Mouse (Mus musculus) embryonic facial prominence, embryonic 12.5 days (tissue): ENCODE measurements around the gene Abcc5. TPM values are rescaled to one million over a fixed set of nuclear protein-coding genes. Genes with fewer than 3 reads are reported as not detected.
"Not testable (repeated sequence)": the region's sequence is repeated elsewhere in the genome, so short reads cannot be mapped to it uniquely, and the experiment has no call there.

ENCODE experiments used
- ATAC-seq: fragments of 200-750 bp; cut with Nextera tagmentation; 2 replicates; pipeline ENCODE4 v1.8.0; 2017; ENCODE audit not compliant: insufficient number of reproducible peaks, insufficient read depth, low FRiP score, low TSS enrichment
- H3K27ac ChIP-seq: fragments of 300-500 bp; sonication (generic); 2 replicates; pipeline ENCODE4 v1.5.1; 2016; ENCODE audit warnings: mild to moderate bottlenecking
- H3K27me3 ChIP-seq: fragments of 300-500 bp; sonication (generic); 2 replicates; pipeline ENCODE4 v1.6.1; 2016; ENCODE audit warnings: mild to moderate bottlenecking, moderate library complexity
- H3K36me3 ChIP-seq: fragments of 300-500 bp; sonication (generic); 2 replicates; pipeline ENCODE4 v1.6.1; 2016; ENCODE audit warnings: mild to moderate bottlenecking
- H3K4me1 ChIP-seq: fragments of 300-500 bp; sonication (generic); 2 replicates; pipeline ENCODE4 v1.6.1; 2016
- H3K4me2 ChIP-seq: fragments of 300-500 bp; sonication (generic); replicated peaks from 2 replicates; pipeline ENCODE4 v1.6.1; 2016; ENCODE audit warnings: mild to moderate bottlenecking, moderate library complexity
- H3K4me3 ChIP-seq: fragments of 300-500 bp; sonication (generic); 2 replicates; pipeline ENCODE4 v1.5.1; 2016; ENCODE audit warnings: mild to moderate bottlenecking
- H3K9ac ChIP-seq: fragments of 300-500 bp; sonication (generic); 2 replicates; pipeline ENCODE4 v1.6.1; 2016; ENCODE audit warnings: mild to moderate bottlenecking, moderate library complexity
- H3K9me3 ChIP-seq: fragments of 300-500 bp; sonication (generic); 2 replicates; pipeline ENCODE4 v1.6.1; 2016; ENCODE audit warnings: mild to moderate bottlenecking, moderate library complexity
- whole genome bisulfite sequencing: fragments of 180-500 bp; shearing (Covaris S2); methylation state at CpG from one replicate; pipeline ENCODE4 v1.1.7; 2016; 5-methylcytosine and 5-hydroxymethylcytosine counted together
- polyA plus RNA-seq: library from polyadenylated mRNA; unstranded; fragments of >200 nt; fragmentation: Nextera tagmentation; extraction: Ambion mirVana; gene quantifications from 2 replicates; pipeline ENCODE4 v1.2.1, GENCODE M21; 2016

Abcc5 gene
- polyA plus RNA-seq = 99.6 and 107 TPM in 2 replicates

DNA sequence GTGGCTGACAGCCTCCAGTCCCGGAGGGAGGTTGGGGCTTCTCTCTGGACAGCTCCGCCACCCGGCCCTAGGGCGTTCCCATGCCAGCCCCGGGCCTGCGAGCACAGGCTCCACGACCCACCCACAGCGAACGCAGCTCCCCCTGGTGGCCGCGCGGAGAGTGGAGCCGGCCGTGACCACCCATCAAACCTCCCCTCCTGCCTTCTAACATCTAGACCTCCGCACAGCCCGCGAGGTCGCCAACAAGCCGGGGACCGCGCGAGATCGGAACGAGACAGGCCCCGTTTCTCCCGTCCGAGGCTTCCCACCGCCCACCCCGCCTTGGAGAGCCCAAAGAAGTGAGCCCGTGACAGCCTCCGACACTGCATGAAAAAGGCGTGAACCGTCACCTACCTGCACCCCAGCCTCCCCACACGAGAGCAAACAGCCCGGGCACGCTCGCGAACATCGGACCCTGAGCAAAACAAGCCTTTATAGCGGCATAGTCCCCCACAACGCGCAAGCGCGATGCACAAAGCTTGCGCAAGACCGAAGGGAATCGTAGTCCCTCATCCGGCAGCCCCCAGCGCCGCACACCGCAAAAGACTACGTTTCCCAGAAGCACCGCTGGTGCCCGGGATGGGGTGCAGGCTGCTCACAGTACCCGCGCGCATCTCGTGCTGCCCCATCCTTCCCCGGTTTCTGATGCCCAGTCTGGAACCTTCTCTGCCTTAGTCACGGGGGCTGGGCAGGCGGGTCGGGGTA, at the start of gene Abcc5:
TSS of gene Abcc5 (minus strand) at position 540 of the 744 bp plus-strand sequence.
- Histone ChIP-seq H3K4me1 (peaks cover 10% of the 10 kb centered on the region), H3K27me3 (no peaks in the 10 kb centered on the region), H3K27ac (peak within 1 kb of the TSS; percentile 83), H3K9ac (peak within 1 kb of the TSS; percentile 77), H3K4me3 (peak within 1 kb of the TSS; percentile 77), H3K36me3 (peaks cover 3% of the 10 kb centered on the region), H3K4me2 (peak within 1 kb of the TSS; percentile 72), H3K9me3 (no peaks in the 10 kb centered on the region)
- under 1% methylated on average over 62 of the region's 62 CpGs for WGBS
- peak; percentile 98 for ATAC-seq

DNA sequence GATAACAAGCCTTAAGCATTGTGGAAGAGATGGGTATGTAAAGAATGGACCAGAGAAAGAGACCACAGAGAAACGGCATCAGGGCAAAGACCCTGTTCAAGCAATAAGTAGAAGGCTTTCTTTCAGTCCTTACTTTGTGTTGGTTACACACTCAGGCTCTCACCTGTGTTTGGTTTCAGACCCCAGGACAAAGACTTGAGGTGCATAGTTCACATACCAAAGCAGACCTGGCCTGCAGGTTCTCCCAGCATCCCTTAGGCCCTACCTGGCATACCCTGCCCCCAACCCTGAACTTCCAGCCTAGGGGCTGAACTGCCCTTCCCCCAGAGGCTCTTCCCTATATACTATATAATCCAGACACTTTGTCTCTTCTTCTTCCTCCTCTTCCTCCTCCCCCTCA, 49.1 kb upstream of the Abcc5 start:
- no peaks in the 10 kb centered on the region for H3K27me3 ChIP-seq
- no peak overlapping the region for H3K27ac ChIP-seq
- 81% methylated on average over 1 of the region's 1 CpGs for WGBS
- H3K4me2 ChIP-seq = no peak overlapping the region
- no peaks in the 10 kb centered on the region for H3K36me3 ChIP-seq
- 0 out of 2 replicates have a peak, but pooled peaks cover 5% of the 10 kb centered on the region for H3K4me1 ChIP-seq
- ATAC-seq = no peak
- no peak overlapping the region for H3K4me3 ChIP-seq
- H3K9ac ChIP-seq = no peak overlapping the region
- H3K9me3 ChIP-seq = no peaks in the 10 kb centered on the region

DNA sequence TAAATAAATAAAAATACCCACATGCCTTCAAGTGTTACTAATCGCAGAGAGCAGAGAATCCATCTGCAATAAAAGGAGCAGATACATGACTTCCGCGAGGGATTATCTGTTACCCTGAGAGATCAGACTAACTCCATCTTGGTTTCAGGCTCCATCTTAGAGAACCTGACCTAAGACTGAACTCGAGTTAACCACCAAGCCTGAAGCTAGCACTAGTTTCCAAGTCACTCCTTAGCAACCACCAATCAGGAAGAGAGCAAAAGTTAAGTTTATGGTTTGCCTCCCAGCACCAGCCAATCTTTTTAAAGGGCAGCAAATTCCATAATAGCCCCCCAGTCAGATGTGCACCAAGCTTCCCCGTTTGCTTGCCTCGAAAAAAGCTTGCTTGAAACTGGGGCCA, 48.6 kb upstream of the Abcc5 start:
- Histone ChIP-seq H3K4me2 (no peak overlapping the region), H3K4me3 (no peak overlapping the region), H3K36me3 (no peaks in the 10 kb centered on the region), H3K27ac (no peak overlapping the region), H3K4me1 (0 out of 2 replicates have a peak, but pooled peaks cover 5% of the 10 kb centered on the region), H3K9me3 (no peaks in the 10 kb centered on the region), H3K9ac (no peak overlapping the region), H3K27me3 (no peaks in the 10 kb centered on the region)
- ATAC-seq = no peak
- 78% methylated on average over 6 of the region's 6 CpGs for WGBS

DNA sequence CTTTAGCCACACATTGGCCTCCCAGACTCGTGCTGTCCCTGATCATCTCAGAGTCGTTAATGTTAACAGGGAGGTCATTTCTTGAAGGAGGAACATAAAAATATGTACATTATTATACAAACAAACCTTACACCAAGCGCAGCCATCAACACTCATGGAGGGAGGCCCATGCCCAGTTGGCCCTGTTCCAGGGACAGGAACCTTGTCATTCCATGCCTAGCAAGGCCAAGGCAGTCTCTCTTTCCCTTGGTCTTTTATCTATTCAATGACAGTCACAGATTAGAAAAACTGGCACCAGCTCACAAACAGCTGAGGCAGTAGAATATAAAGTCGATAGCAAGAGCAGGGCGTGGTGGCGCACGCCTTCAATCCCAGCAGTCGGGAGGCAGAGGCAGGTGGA, 48.0 kb upstream of the Abcc5 start:
- no peaks in the 10 kb centered on the region for H3K9me3 ChIP-seq
- no peak overlapping the region for H3K9ac ChIP-seq
- H3K4me2 ChIP-seq = no peak overlapping the region
- H3K4me3 ChIP-seq = no peak overlapping the region
- no peaks in the 10 kb centered on the region for H3K36me3 ChIP-seq
- 91% methylated on average over 8 of the region's 8 CpGs for WGBS
- H3K4me1 ChIP-seq = 0 out of 2 replicates have a peak, but pooled peaks cover 5% of the 10 kb centered on the region
- no peak overlapping the region for H3K27ac ChIP-seq
- no peak for ATAC-seq
- no peaks in the 10 kb centered on the region for H3K27me3 ChIP-seq

DNA sequence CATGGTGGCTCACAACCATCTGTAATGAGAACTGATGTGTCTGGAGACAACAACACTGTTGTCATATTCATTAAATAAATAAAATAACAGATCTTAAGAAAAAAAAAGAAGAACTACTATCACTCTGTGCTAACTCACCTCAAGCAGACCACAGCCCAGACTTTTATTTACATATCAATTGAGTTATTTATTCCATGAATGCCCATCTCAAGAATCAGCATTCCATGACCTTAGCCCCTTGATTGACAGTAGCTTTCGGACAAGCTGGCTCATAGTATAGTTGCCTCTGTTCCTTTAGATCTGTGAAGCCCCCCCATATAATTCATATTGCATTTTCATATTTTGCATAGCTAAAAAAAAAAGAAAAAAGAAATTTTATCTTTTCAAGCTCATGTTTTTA, 47.6 kb upstream of the Abcc5 start:
- Histone ChIP-seq H3K27ac (no peak overlapping the region), H3K4me2 (no peak overlapping the region), H3K27me3 (no peaks in the 10 kb centered on the region), H3K4me3 (no peak overlapping the region), H3K9ac (no peak overlapping the region), H3K4me1 (0 out of 2 replicates have a peak, but pooled peaks cover 5% of the 10 kb centered on the region), H3K9me3 (no peaks in the 10 kb centered on the region), H3K36me3 (no peaks in the 10 kb centered on the region)
- ATAC-seq = no peak
- 88% methylated on average over 1 of the region's 1 CpGs for WGBS

DNA sequence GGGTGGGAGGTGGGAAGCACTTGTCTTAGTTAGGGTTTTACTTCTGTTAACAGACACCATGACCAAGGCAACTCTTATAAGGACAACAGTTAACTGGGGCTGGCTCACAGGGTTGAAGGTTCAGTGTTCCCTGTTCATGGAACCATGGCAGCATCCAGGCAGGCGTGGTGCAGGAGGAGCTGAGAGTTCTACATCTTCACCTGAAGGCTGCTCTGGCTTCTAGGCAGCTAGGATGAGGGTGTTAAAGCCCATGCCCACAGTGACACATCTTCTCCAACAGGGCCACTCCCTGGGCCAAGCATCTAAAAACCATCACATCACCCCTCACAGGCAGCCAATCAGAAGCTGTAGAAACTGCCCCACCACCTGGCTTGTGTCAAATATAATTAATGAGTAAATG, 45.5 kb upstream of the Abcc5 start:
- WGBS = 84% methylated on average over 1 of the region's 1 CpGs
- H3K36me3 ChIP-seq = no peaks in the 10 kb centered on the region
- ATAC-seq = no peak
- H3K27ac ChIP-seq = no peak overlapping the region
- H3K27me3 ChIP-seq = no peaks in the 10 kb centered on the region
- H3K4me2 ChIP-seq = no peak overlapping the region
- H3K9ac ChIP-seq = no peak overlapping the region
- no peak overlapping the region for H3K4me3 ChIP-seq
- H3K4me1 ChIP-seq = no peaks in the 10 kb centered on the region
- H3K9me3 ChIP-seq = no peaks in the 10 kb centered on the region

DNA sequence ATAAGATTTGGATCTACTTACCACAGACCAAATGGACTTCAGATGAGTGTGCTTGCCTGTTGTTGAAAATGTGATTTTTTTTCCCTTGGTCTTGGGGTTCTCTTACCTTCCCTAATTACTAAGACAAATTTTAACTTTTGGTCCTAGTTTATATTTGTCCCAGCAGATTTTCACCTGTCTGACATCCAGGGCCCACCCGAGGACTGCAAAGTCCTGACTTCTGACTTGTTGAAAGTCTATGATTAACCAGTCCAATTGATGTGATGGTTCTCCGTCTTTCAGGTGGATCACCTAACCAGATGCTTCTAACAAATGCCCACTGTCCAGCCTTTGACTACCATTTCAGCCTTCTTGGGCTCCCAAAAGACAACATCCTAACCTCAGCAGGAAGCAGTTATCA, 44.8 kb upstream of the Abcc5 start:
- 86% methylated on average over 2 of the region's 2 CpGs for WGBS
- no peak for ATAC-seq

DNA sequence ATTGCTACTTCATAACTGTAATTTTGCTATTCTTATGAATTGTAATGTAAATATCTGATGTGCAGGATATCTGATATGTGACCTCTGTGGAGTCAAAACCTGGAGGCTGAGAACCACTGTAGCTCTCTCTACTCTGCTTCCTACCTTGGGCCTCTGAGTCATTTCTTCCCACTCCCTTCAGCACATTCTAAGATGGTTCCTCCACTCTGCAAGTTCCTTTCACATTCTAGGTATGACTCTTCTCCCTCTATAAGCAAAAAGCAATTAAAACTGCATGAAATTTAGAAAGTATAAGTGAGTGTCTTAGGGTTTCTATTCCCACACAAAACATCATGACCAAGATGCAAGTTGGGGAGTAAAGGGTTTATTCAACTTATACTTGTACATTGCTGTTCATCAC, 38.5 kb upstream of the Abcc5 start:
- Histone ChIP-seq H3K36me3 (no peaks in the 10 kb centered on the region), H3K9me3 (no peaks in the 10 kb centered on the region), H3K4me3 (no peak overlapping the region), H3K27ac (no peak overlapping the region), H3K4me1 (no peaks in the 10 kb centered on the region), H3K4me2 (no peak overlapping the region), H3K9ac (no peak overlapping the region), H3K27me3 (no peaks in the 10 kb centered on the region)
- no peak for ATAC-seq

More for the DNA sequence above, 44.8 kb upstream of the Abcc5 start:
- H3K4me3 ChIP-seq = no peak overlapping the region
- no peaks in the 10 kb centered on the region for H3K36me3 ChIP-seq
- no peak overlapping the region for H3K9ac ChIP-seq
- H3K27ac ChIP-seq = no peak overlapping the region
- no peaks in the 10 kb centered on the region for H3K4me1 ChIP-seq
- no peaks in the 10 kb centered on the region for H3K27me3 ChIP-seq
- no peak overlapping the region for H3K4me2 ChIP-seq
- H3K9me3 ChIP-seq = no peaks in the 10 kb centered on the region

DNA sequence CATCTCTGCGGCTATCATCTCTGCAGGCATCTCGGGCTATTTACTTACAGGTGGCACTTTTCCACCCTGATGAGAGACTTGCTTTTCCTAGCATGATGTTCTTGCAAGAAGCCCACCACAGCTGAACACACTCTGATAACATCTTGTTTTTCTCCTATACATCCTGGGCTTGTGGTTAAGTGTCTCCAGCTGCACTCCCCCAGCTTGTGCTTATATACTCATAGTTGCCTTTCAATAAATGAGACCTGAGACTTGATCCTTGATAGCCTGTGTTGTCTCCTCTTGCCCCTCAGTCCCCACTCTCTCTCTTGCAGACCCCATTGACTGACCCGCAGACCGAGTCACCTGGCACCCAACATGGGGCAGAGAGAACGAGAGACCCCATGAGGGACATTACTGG, 32.5 kb upstream of the Abcc5 start:
- not testable (repeated sequence) for H3K9ac ChIP-seq, H3K4me3 ChIP-seq, H3K9me3 ChIP-seq, H3K36me3 ChIP-seq, H3K27ac ChIP-seq, H3K4me1 ChIP-seq, H3K27me3 ChIP-seq, ATAC-seq, H3K4me2 ChIP-seq
- WGBS = 94% methylated on average over 5 of the region's 5 CpGs

DNA sequence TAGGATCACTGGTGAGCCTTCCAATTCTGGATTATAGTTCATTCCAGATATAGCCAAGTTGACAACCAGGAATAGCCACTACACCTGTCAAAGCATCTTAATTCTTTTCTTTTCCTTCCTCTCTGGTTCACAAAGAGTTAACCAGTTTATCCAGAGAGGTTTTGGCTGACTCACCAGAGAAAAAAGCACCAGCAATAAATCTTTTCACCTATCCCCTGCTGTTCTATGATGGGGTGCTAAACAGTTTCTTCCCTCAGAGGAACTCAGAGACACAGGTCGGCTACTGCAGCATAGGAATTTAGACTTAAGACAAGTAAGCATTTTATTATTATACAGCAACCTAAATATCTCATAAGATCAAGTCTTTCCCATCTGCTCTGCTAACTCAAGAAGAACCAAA, 29.9 kb upstream of the Abcc5 start:
- Histone ChIP-seq H3K36me3 (no peaks in the 10 kb centered on the region), H3K9ac (no peak overlapping the region), H3K27ac (no peak overlapping the region), H3K4me3 (no peak overlapping the region), H3K4me2 (no peak overlapping the region), H3K4me1 (no peaks in the 10 kb centered on the region), H3K9me3 (no peaks in the 10 kb centered on the region), H3K27me3 (no peaks in the 10 kb centered on the region)
- ATAC-seq = no peak
- 44% methylated on average over 1 of the region's 1 CpGs for WGBS

DNA sequence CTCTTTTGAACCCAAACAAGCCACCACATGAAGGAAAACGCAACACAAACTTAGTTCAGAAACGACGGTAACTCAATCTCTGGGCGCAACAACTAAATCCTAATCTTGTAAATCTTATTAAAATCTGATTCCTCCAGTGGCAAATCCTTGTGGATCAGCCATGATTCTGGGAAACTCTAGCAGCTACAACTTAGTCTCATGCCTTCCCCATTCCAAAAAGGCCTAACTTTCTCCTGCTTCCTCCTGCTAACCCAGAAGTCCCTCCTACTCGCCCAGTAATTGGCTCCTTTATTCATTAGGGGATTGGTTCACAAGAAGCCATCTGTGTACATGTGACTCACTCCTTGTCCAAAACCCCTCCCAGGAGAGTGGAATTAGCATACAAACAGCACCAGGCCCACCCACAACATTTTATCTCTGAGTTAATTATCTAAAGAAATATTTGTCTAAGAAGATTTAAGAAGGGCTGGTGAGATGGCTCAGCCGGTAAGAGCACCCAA, 28.0 kb upstream of the Abcc5 start:
- no peak overlapping the region for H3K27ac ChIP-seq
- no peaks in the 10 kb centered on the region for H3K36me3 ChIP-seq
- ATAC-seq = no peak
- no peaks in the 10 kb centered on the region for H3K9me3 ChIP-seq
- H3K27me3 ChIP-seq = no peaks in the 10 kb centered on the region
- no peaks in the 10 kb centered on the region for H3K4me1 ChIP-seq
- no peak overlapping the region for H3K4me3 ChIP-seq
- 90% methylated on average over 6 of the region's 6 CpGs for WGBS
- no peak overlapping the region for H3K4me2 ChIP-seq
- H3K9ac ChIP-seq = no peak overlapping the region

DNA sequence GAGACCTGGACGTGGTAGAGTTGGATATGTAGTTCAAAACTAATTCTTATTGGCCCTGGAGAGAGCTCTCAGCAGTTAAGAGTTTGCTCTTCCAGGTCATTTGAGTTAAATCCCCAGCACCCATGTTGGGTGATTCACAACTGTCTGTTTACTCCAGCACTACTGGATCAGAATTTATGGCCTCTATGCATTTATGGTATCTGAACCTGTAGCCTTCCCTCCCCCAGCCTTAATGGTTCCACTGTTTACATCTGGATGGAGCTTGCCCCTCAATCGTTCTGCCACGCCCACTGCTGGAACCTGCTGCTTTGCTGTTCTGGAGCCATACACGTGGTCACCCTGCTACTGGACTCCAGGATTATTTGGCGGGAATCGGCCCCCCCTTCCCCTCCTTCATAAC, 25.6 kb upstream of the Abcc5 start:
- Histone ChIP-seq H3K4me1 (no peaks in the 10 kb centered on the region), H3K27ac (no peak overlapping the region), H3K9me3 (no peaks in the 10 kb centered on the region), H3K9ac (no peak overlapping the region), H3K4me3 (no peak overlapping the region), H3K4me2 (no peak overlapping the region), H3K27me3 (no peaks in the 10 kb centered on the region), H3K36me3 (no peaks in the 10 kb centered on the region)
- WGBS = 80% methylated on average over 6 of the region's 6 CpGs
- ATAC-seq = no peak
